Mouse (Mus musculus): ENCODE data around the gene Vmn1r142.
"Not testable (repeated sequence)": the region's sequence is repeated elsewhere in the genome, so short reads cannot be mapped to it uniquely, and the experiment has no call there.

Gene Vmn1r142

DNA sequence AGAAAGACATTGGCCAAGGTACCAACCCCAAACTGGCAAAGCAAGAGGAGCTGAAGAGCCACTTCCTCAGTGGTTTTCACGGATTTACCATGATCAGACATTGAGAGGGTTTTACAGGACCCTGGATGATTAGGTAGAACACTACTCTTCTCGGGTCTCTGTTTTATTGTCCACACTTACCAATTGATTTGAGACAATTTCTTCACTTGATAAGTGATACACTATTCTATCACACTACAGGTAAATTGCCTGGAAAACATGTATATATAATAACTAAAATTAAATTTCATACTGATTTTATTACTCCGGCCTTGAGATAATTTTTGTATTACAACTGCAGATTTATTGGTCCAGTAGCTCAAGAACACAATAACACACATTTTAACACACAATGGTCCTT lies at the start of gene Vmn1r142:
Gene Vmn1r142, minus strand, starts transcription at position 101 of the 400 bp plus-strand sequence.
- DNase-seq, result not testable (repeated sequence)

GRCm38 (mm10) chr7:22201164-22201563 lies 37.3 kb upstream of the Vmn1r142 start, which contains the start of gene Gm8653:
Gene Gm8653, minus strand, starts transcription at chr7:22201264.
- not testable (repeated sequence) for DNase-seq

- not testable (repeated sequence) for DNase-seq
These were observed 25.2 kb upstream of the Vmn1r142 start, which contains the start of gene Vmn1r143 for GRCm38 (mm10) chr7:22189077-22189476. Gene Vmn1r143, plus strand, starts transcription at chr7:22189377.

- DNase-seq, result not testable (repeated sequence)
These were observed 29.2 kb downstream of the Vmn1r142 start, which contains the start of gene Gm10666 for GRCm38 (mm10) chr7:22134641-22135040. Gene Gm10666, minus strand, starts transcription at chr7:22134741.

DNA sequence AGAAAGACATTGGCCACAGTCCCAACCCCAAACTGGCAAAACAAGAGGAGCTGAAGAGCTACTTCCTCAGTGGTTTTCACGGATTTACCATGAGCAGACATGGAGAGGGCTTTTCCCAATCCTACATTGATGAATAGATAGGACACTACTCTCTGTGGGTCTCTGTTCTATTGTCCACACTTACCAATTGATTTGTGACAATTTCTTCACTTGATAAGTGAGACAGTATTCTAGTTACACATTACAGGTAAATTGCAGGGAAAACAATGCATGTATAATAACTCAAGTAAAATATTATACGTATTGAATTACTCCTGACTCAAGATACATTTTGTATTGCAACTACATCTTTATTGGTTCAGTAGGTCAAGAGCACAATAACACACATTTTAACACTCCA lies 45.7 kb downstream of the Vmn1r142 start, which contains the start of gene Gm16451:
Gene Gm16451, minus strand, starts transcription at position 101 of the 400 bp plus-strand sequence.
- not testable (repeated sequence) for DNase-seq

All from cerebellum, postnatal 10 days (tissue).